28 mouse cellular contexts compared by ENCODE assay signal in genomic region chr16:97467472-97467871, GRCm38 (mm10). TPM values are rescaled to one million over a fixed set of nuclear protein-coding genes. Genes with fewer than 3 reads are reported as not detected.
DNase-seq lines count a peak whose midpoint lies in the region; ATAC-seq and TF ChIP-seq lines count a peak whose summit lies in the region.
"Had no signal": no experiment of that assay in that cellular context is flagged by ENCODE, and none has a peak within 500 bp of the region (broad histone marks: within the 10 kb centered on the region; RNA-seq: fewer than 3 reads in every experiment).

No protein-coding gene starts in this region.

- no peak for TF ChIP-seq CTCF in small intestine, adult 2 months (IDR thresholded peaks at IDR 0.05; ENCODE audit: extremely low read depth, insufficient read length, insufficient replicate concordance, low read depth, low read length)
- TF ChIP-seq CTCF in stomach, postnatal 0 days (IDR thresholded peaks at IDR 0.05; ENCODE audit: low read depth) = no peak

- 49% methylated on average over 3 of the region's 3 CpGs for WGBS in intestine, embryonic 15.5 days
- WGBS in intestine, embryonic 16.5 days = 48% methylated on average over 3 of the region's 3 CpGs
- 24% methylated on average over 3 of the region's 3 CpGs for WGBS in small intestine, adult 2 months
- 48% methylated on average over 3 of the region's 3 CpGs for WGBS in stomach, postnatal 0 days

- no peak for TF ChIP-seq EP300 in stomach, postnatal 0 days (optimal IDR thresholded peaks at IDR 0.05)

- no peaks in the 10 kb centered on the region for H3K9me3 ChIP-seq in intestine, embryonic 15.5 days
- no peaks in the 10 kb centered on the region for H3K9me3 ChIP-seq in intestine, embryonic 16.5 days (ENCODE audit: control insufficient read depth, low read length)
- H3K9me3 ChIP-seq in stomach, postnatal 0 days (ENCODE audit: control insufficient read depth, low read length) = no peaks in the 10 kb centered on the region
- H3K9me3 ChIP-seq: embryonic facial prominence, embryonic 13.5 days; embryonic facial prominence, embryonic 15.5 days; forebrain, embryonic 13.5 days; forebrain, embryonic 15.5 days had no signal

- no peak for TF ChIP-seq POLR2A in small intestine, adult 2 months (IDR thresholded peaks at IDR 0.05; ENCODE audit: low read depth, low read length)

- H3K4me3 ChIP-seq in intestine, embryonic 15.5 days (replicated peaks) = no peak overlapping the region
- no peak overlapping the region for H3K4me3 ChIP-seq in intestine, embryonic 16.5 days (ENCODE audit: low read length)
- no peak overlapping the region for H3K4me3 ChIP-seq in small intestine, adult 2 months (ENCODE audit: low read depth, low read length)
- H3K4me3 ChIP-seq in stomach, postnatal 0 days (ENCODE audit: low read depth, low read length) = no peak overlapping the region
- H3K4me3 ChIP-seq: embryonic facial prominence, embryonic 13.5 days; embryonic facial prominence, embryonic 15.5 days; erythroblast, embryonic 14.5 days; forebrain, embryonic 13.5 days; forebrain, embryonic 15.5 days had no signal

- no peaks in the 10 kb centered on the region for H3K4me1 ChIP-seq in intestine, embryonic 15.5 days (replicated peaks)
- H3K4me1 ChIP-seq in intestine, embryonic 16.5 days (ENCODE audit: control insufficient read depth, insufficient read depth, low read length) = peaks cover 5% of the 10 kb centered on the region; the same call in 1 of the 2 replicates
- peaks cover 23% of the 10 kb centered on the region for H3K4me1 ChIP-seq in small intestine, adult 2 months (ENCODE audit: control insufficient read depth, insufficient read depth, insufficient read length, low read length)
- H3K4me1 ChIP-seq in stomach, postnatal 0 days (replicated peaks; ENCODE audit: control insufficient read depth, insufficient read depth) = peaks cover 3% of the 10 kb centered on the region; the same call in 1 of the 2 replicates
- H3K4me1 ChIP-seq: forebrain, embryonic 13.5 days had no signal

- no peak overlapping the region for H3K27ac ChIP-seq in intestine, embryonic 15.5 days
- H3K27ac ChIP-seq in intestine, embryonic 16.5 days (ENCODE audit: low read length) = no peak overlapping the region
- peak overlapping the region; percentile 90 for H3K27ac ChIP-seq in small intestine, adult 2 months (ENCODE audit: insufficient read depth, low read depth, low read length)
- no peak overlapping the region for H3K27ac ChIP-seq in stomach, postnatal 0 days (replicated peaks)
- H3K27ac ChIP-seq: embryonic facial prominence, embryonic 13.5 days; embryonic facial prominence, embryonic 15.5 days; forebrain, embryonic 13.5 days; forebrain, embryonic 15.5 days had no signal

- ATAC-seq in intestine, embryonic 15.5 days = 0 out of 2 replicates have a peak, but pooled peaks have one; percentile 17
- ATAC-seq in intestine, embryonic 16.5 days = no peak
- peak; percentile 51 for ATAC-seq in stomach, postnatal 0 days (ENCODE audit: low FRiP score, low TSS enrichment)
- ATAC-seq: forebrain, embryonic 13.5 days; forebrain, embryonic 15.5 days; forebrain, postnatal 0 days; Patski had no signal

- H3K4me2 ChIP-seq in intestine, embryonic 15.5 days (replicated peaks) = no peak overlapping the region
- no peak overlapping the region for H3K4me2 ChIP-seq in intestine, embryonic 16.5 days (ENCODE audit: low read depth, low read length)
- no peak overlapping the region for H3K4me2 ChIP-seq in stomach, postnatal 0 days (replicated peaks; ENCODE audit: low read depth)
- H3K4me2 ChIP-seq: embryonic facial prominence, embryonic 13.5 days; embryonic facial prominence, embryonic 15.5 days; forebrain, embryonic 13.5 days; forebrain, embryonic 15.5 days had no signal

- DNase-seq in stomach, postnatal 0 days (ENCODE audit: low spot score) = no peak
- DNase-seq in adrenal gland, postnatal 25 days = no peak
- DNase-seq in kidney, postnatal 36 days = no peak
- DNase-seq: adrenal gland, adult 8-10 months; adrenal gland, postnatal 14 days; B cell, adult 2 months; cerebellum, adult 11 months; cerebellum, adult 18-20 months; cerebellum, adult 8-10 months; cerebellum, adult 9-11 months; cerebellum, postnatal 14 days; cerebellum, postnatal 36 days; embryo, embryonic 11 days; forebrain, postnatal 0 days had no signal

- no peaks in the 10 kb centered on the region for H3K36me3 ChIP-seq in intestine, embryonic 15.5 days
- no peaks in the 10 kb centered on the region for H3K36me3 ChIP-seq in intestine, embryonic 16.5 days (ENCODE audit: control insufficient read depth, insufficient read depth, low read length)
- peaks cover 5% of the 10 kb centered on the region; the same call in 1 of the 2 replicates for H3K36me3 ChIP-seq in small intestine, adult 2 months (ENCODE audit: control insufficient read depth, insufficient read depth, low read length)
- H3K36me3 ChIP-seq in stomach, postnatal 0 days (ENCODE audit: control insufficient read depth, insufficient read depth, low read length) = no peaks in the 10 kb centered on the region
- H3K36me3 ChIP-seq: embryonic facial prominence, embryonic 13.5 days; embryonic facial prominence, embryonic 15.5 days; forebrain, embryonic 15.5 days had no signal

- H3K9ac ChIP-seq in intestine, embryonic 15.5 days = no peak overlapping the region
- no peak overlapping the region for H3K9ac ChIP-seq in intestine, embryonic 16.5 days (ENCODE audit: low read depth, low read length)
- H3K9ac ChIP-seq in stomach, postnatal 0 days (ENCODE audit: low read length) = no peak overlapping the region
- H3K9ac ChIP-seq: embryonic facial prominence, embryonic 13.5 days; embryonic facial prominence, embryonic 15.5 days; forebrain, embryonic 13.5 days; forebrain, embryonic 15.5 days; forebrain, postnatal 0 days had no signal

- no peaks in the 10 kb centered on the region for H3K27me3 ChIP-seq in intestine, embryonic 15.5 days (replicated peaks)
- H3K27me3 ChIP-seq in intestine, embryonic 16.5 days (replicated peaks; ENCODE audit: control insufficient read depth, insufficient read depth, low read length) = no peaks in the 10 kb centered on the region
- no peaks in the 10 kb centered on the region for H3K27me3 ChIP-seq in small intestine, adult 2 months (ENCODE audit: control insufficient read depth, insufficient read depth, low read length)
- no peaks in the 10 kb centered on the region for H3K27me3 ChIP-seq in stomach, postnatal 0 days (ENCODE audit: control insufficient read depth, insufficient read depth, low read length)
- H3K27me3 ChIP-seq: embryonic facial prominence, embryonic 13.5 days; embryonic facial prominence, embryonic 15.5 days; forebrain, embryonic 13.5 days; forebrain, embryonic 15.5 days; Patski had no signal

RNA-seq across cellular contexts. Expression of gene Mx1, which starts 4.8 kb away (rescaled TPM):
- 0.15 and 0.23 TPM in 2 replicates for polyA plus RNA-seq in intestine, embryonic 15.5 days (2015; fragmentation: Nextera tagmentation; extraction: Ambion mirVana)
- 0.18 and 0.38 TPM in 2 replicates for polyA plus RNA-seq in intestine, embryonic 16.5 days (2015; fragmentation: Nextera tagmentation; extraction: Ambion mirVana)
- polyA plus RNA-seq in small intestine, adult 2 months (2012; rRNA removed) = 1.0 and 1.2 TPM in 2 replicates
- 0.42 and 0.69 TPM in 2 replicates for polyA plus RNA-seq in stomach, postnatal 0 days (2015; fragmentation: Nextera tagmentation; extraction: Ambion mirVana)
- total RNA-seq in adrenal gland, postnatal 25 days (2021) = 2.0 and 2.8 TPM in 2 replicates
- polyA plus RNA-seq: embryonic facial prominence, embryonic 11.5 days; erythroblast, embryonic 14.5 days; forebrain, embryonic 11.5 days; forebrain, embryonic 13.5 days; forebrain, embryonic 15.5 days had no signal

RNA-seq across cellular contexts. Expression of gene Fam3b, which starts 47.1 kb away (rescaled TPM):
- 0.85 and 1.3 TPM in 2 replicates for polyA plus RNA-seq in intestine, embryonic 15.5 days (2015; fragmentation: Nextera tagmentation; extraction: Ambion mirVana)
- polyA plus RNA-seq in intestine, embryonic 16.5 days (2015; fragmentation: Nextera tagmentation; extraction: Ambion mirVana) = 1.3 and 1.7 TPM in 2 replicates
- 64.5 and 78.2 TPM in 2 replicates for polyA plus RNA-seq in small intestine, adult 2 months (2012; rRNA removed)
- 50.6 and 55.3 TPM in 2 replicates for polyA plus RNA-seq in stomach, postnatal 0 days (2015; fragmentation: Nextera tagmentation; extraction: Ambion mirVana)
- total RNA-seq in adrenal gland, postnatal 25 days (2021) = not detected in 2 replicates
- total RNA-seq: adrenal gland, adult 18-20 months; adrenal gland, adult 8-10 months; adrenal gland, postnatal 14 days; adrenal gland, postnatal 4 days; forebrain, postnatal 0 days had no signal
- polyA plus RNA-seq: brain, embryonic 14.5 days; embryonic facial prominence, embryonic 11.5 days; embryonic facial prominence, embryonic 13.5 days; forebrain, embryonic 11.5 days; forebrain, embryonic 13.5 days; forebrain, embryonic 15.5 days; forebrain, postnatal 0 days; Patski had no signal

Comparison
In these comparisons a context has a peak if more than half of its experiments do, and no peak if none do; other contexts are left out.
1. RNA of gene Fam3b, which starts 47.1 kb away (polyA plus RNA-seq): 64.5 to 78.2 TPM in small intestine, adult 2 months and 50.6 to 55.3 TPM in stomach, postnatal 0 days; 1.3 to 1.7 TPM in intestine, embryonic 16.5 days and 0.85 to 1.3 TPM in intestine, embryonic 15.5 days; every median in the first group is over 10 times any median in the second.